Mouse (Mus musculus) MEL (cell line): ENCODE results near the gene Iqck. TPM values are rescaled to one million over a fixed set of nuclear protein-coding genes. Genes with fewer than 3 reads are reported as not detected.

Source experiments
- DNase-seq: peaks from one replicate; pipeline ENCODE4 v3.0.0; 2011; ENCODE audit warnings: low read depth, low spot score
- H3K27ac ChIP-seq: 2 replicates; pipeline ENCODE4 v1.5.1; 2012; ENCODE audit warnings: low read depth, mild to moderate bottlenecking, control low read depth, low read length, moderate library complexity; ENCODE audit not compliant: control insufficient read depth
- H3K27me3 ChIP-seq, 2 experiments: fragments of 150-350 bp in 1 of 2; sonication (generic) in 1 of 2; 2 replicates each; pipeline ENCODE4 v1.6.1; 2012; ENCODE audit warnings: low read length in 2 of 2, mild to moderate bottlenecking in 2 of 2, improper control_type of control experiment in 1 of 2, moderate library complexity in 1 of 2; ENCODE audit not compliant: insufficient read depth in 2 of 2, control insufficient read depth in 1 of 2
- H3K36me3 ChIP-seq, 2 experiments: 2 replicates each; pipeline ENCODE4 v1.6.1; 2012 to 2014; ENCODE audit warnings: low read length in 2 of 2, improper control_type of control experiment in 1 of 2, inconsistent platforms in 1 of 2, mild to moderate bottlenecking in 1 of 2; ENCODE audit not compliant: insufficient read depth in 2 of 2, control insufficient read depth in 1 of 2
- H3K4me1 ChIP-seq, 2 experiments: fragments of 150-350 bp in 1 of 2; sonication (generic) in 1 of 2; 2 replicates each; pipeline ENCODE4 v1.6.1; 2012; ENCODE audit warnings: low read length in 2 of 2, improper control_type of control experiment in 1 of 2, mild to moderate bottlenecking in 1 of 2; ENCODE audit not compliant: insufficient read depth in 2 of 2, control insufficient read depth in 1 of 2
- H3K4me3 ChIP-seq, 2 experiments: fragments of 150-350 bp in 1 of 2; sonication (generic) in 1 of 2; 2 replicates each; pipeline ENCODE4 v1.5.1; 2012; ENCODE audit warnings: low read depth in 2 of 2, low read length in 2 of 2, mild to moderate bottlenecking in 2 of 2, moderate library complexity in 2 of 2, control low read depth in 1 of 2, improper control_type of control experiment in 1 of 2; ENCODE audit not compliant: control insufficient read depth in 1 of 2, insufficient read depth in 1 of 2
- H3K79me2 ChIP-seq: 2 replicates; pipeline ENCODE4 v1.6.1; 2012; ENCODE audit warnings: mild to moderate bottlenecking, low read length, moderate library complexity; ENCODE audit not compliant: control insufficient read depth, poor library complexity, insufficient read depth
- H3K9ac ChIP-seq: 2 replicates; pipeline ENCODE4 v1.6.1; 2012; ENCODE audit warnings: low read depth, mild to moderate bottlenecking, control low read depth, low read length, moderate library complexity; ENCODE audit not compliant: control insufficient read depth, poor library complexity, severe bottlenecking
- H3K9me3 ChIP-seq: fragments of 150-350 bp; sonication (generic); replicated peaks from 2 replicates; pipeline ENCODE4 v1.6.1; 2012; ENCODE audit warnings: mild to moderate bottlenecking, low read length, improper control_type of control experiment, moderate library complexity; ENCODE audit not compliant: insufficient read depth
- BHLHE40 ChIP-seq: IDR thresholded peaks from 2 replicates; pipeline ENCODE4 v1.6.1; 2012; ENCODE audit warnings: low read depth, mild to moderate bottlenecking, inconsistent platforms, low read length, improper control_type of control experiment, borderline replicate concordance
- CHD1 ChIP-seq: IDR thresholded peaks from 2 replicates; pipeline ENCODE4 v1.6.1; 2012; ENCODE audit warnings: low read depth, mild to moderate bottlenecking, inconsistent platforms, low read length, improper control_type of control experiment
- CHD2 ChIP-seq: IDR thresholded peaks from 2 replicates; pipeline ENCODE4 v1.6.1; 2011; ENCODE audit warnings: low read length, improper control_type of control experiment
- CTCF ChIP-seq, 3 experiments: IDR thresholded peaks in 2 of 3; conservative IDR thresholded peaks in 1 of 3; 2 replicates each; pipeline ENCODE4 v1.5.1; 2011 to 2012; ENCODE audit warnings: low read length in 3 of 3, low read depth in 2 of 3, mild to moderate bottlenecking in 2 of 3, improper control_type of control experiment in 1 of 3, inconsistent platforms in 1 of 3, mixed read lengths in 1 of 3, moderate library complexity in 1 of 3; ENCODE audit not compliant: control insufficient read depth in 1 of 3, insufficient read depth in 1 of 3, poor library complexity in 1 of 3, severe bottlenecking in 1 of 3
- ELF1 ChIP-seq: IDR thresholded peaks from 2 replicates; pipeline ENCODE4 v1.6.1; 2014; ENCODE audit warnings: low read depth, mild to moderate bottlenecking, inconsistent platforms, low read length, improper control_type of control experiment, moderate library complexity
- ETS1 ChIP-seq: IDR thresholded peaks from 2 replicates; pipeline ENCODE4 v1.6.1; 2012; ENCODE audit warnings: low read depth, mild to moderate bottlenecking, inconsistent platforms, low read length, improper control_type of control experiment, moderate library complexity
- GABPA ChIP-seq: IDR thresholded peaks from 2 replicates; pipeline ENCODE4 v1.6.1; 2012; ENCODE audit warnings: low read depth, mild to moderate bottlenecking, inconsistent platforms, low read length, improper control_type of control experiment, moderate library complexity
- GATA1 ChIP-seq: IDR thresholded peaks from 2 replicates; pipeline ENCODE4 v1.6.1; 2011; ENCODE audit warnings: low read depth, low read length, improper control_type of control experiment
- HCFC1 ChIP-seq: IDR thresholded peaks from 2 replicates; pipeline ENCODE4 v1.6.1; 2012; ENCODE audit warnings: low read depth, mild to moderate bottlenecking, inconsistent platforms, low read length, improper control_type of control experiment, moderate library complexity
- KAT2A ChIP-seq: conservative IDR thresholded peaks from 2 replicates; pipeline ENCODE4 v1.6.1; 2012; ENCODE audit warnings: low read depth, low read length, improper control_type of control experiment, inconsistent platforms
- MAFK ChIP-seq: IDR thresholded peaks from 2 replicates; pipeline ENCODE4 v1.6.1; 2011; ENCODE audit warnings: low read depth, mild to moderate bottlenecking, low read length, improper control_type of control experiment, borderline replicate concordance
- MAX ChIP-seq: IDR thresholded peaks from 2 replicates; pipeline ENCODE4 v1.6.1; 2011; ENCODE audit warnings: low read length, improper control_type of control experiment
- MAZ ChIP-seq: IDR thresholded peaks from 2 replicates; pipeline ENCODE4 v1.6.1; 2012; ENCODE audit warnings: low read depth, mild to moderate bottlenecking, inconsistent platforms, low read length, improper control_type of control experiment
- MXI1 ChIP-seq: IDR thresholded peaks from 2 replicates; pipeline ENCODE4 v1.6.1; 2011; ENCODE audit warnings: mild to moderate bottlenecking, low read depth, low read length, improper control_type of control experiment
- NELFE ChIP-seq: IDR thresholded peaks from 2 replicates; pipeline ENCODE4 v1.6.1; 2011; ENCODE audit warnings: low read depth, low read length, improper control_type of control experiment
- NRF1 ChIP-seq: IDR thresholded peaks from 2 replicates; pipeline ENCODE4 v1.6.1; 2014; ENCODE audit warnings: low read depth, mild to moderate bottlenecking, inconsistent platforms, low read length, improper control_type of control experiment, moderate library complexity; ENCODE audit not compliant: poor library complexity, insufficient read depth, severe bottlenecking
- POLR2AphosphoS5 ChIP-seq: IDR thresholded peaks from 2 replicates; pipeline ENCODE4 v1.6.1; 2012; ENCODE audit warnings: low read depth, borderline replicate concordance, mild to moderate bottlenecking, inconsistent platforms, low read length, moderate library complexity, mixed read lengths
- RAD21 ChIP-seq: IDR thresholded peaks from 2 replicates; pipeline ENCODE4 v1.6.1; 2011; ENCODE audit warnings: mild to moderate bottlenecking, low read depth, low read length, improper control_type of control experiment
- RCOR1 ChIP-seq: IDR thresholded peaks from 2 replicates; pipeline ENCODE4 v1.6.1; 2012; ENCODE audit warnings: low read depth, mild to moderate bottlenecking, inconsistent platforms, low read length, improper control_type of control experiment
- SIN3A ChIP-seq: IDR thresholded peaks from 2 replicates; pipeline ENCODE4 v1.6.1; 2012; ENCODE audit warnings: low read length, improper control_type of control experiment, inconsistent platforms
- SMC3 ChIP-seq: IDR thresholded peaks from 2 replicates; pipeline ENCODE4 v1.6.1; 2011; ENCODE audit warnings: low read depth, low read length, improper control_type of control experiment
- TAL1 ChIP-seq: IDR thresholded peaks from 2 replicates; pipeline ENCODE4 v1.6.1; 2012; ENCODE audit warnings: mild to moderate bottlenecking, inconsistent platforms, low read length, moderate library complexity, mixed read lengths
- TBP ChIP-seq: IDR thresholded peaks from 2 replicates; pipeline ENCODE4 v1.8.0; 2011; ENCODE audit warnings: low read depth, low read length, improper control_type of control experiment
- TCF12 ChIP-seq: IDR thresholded peaks from 2 replicates; pipeline ENCODE4 v1.6.1; 2014; ENCODE audit warnings: low read depth, mild to moderate bottlenecking, inconsistent platforms, low read length, improper control_type of control experiment, moderate library complexity
- USF1 ChIP-seq: IDR thresholded peaks from 2 replicates; pipeline ENCODE4 v1.6.1; 2014; ENCODE audit warnings: low read depth, mild to moderate bottlenecking, inconsistent platforms, low read length, improper control_type of control experiment, moderate library complexity
- USF2 ChIP-seq, 2 experiments: IDR thresholded peaks; 2 replicates each; pipeline ENCODE4 v1.6.1; 2011 to 2012; ENCODE audit warnings: improper control_type of control experiment in 2 of 2, low read length in 2 of 2, borderline replicate concordance in 1 of 2, inconsistent platforms in 1 of 2, low read depth in 1 of 2, mild to moderate bottlenecking in 1 of 2; ENCODE audit not compliant: insufficient read depth in 1 of 2
- ZC3H11A ChIP-seq: IDR thresholded peaks from 2 replicates; pipeline ENCODE4 v1.6.1; 2012; ENCODE audit warnings: low read depth, mild to moderate bottlenecking, inconsistent platforms, low read length, improper control_type of control experiment
- ZMIZ1 ChIP-seq: IDR thresholded peaks from 2 replicates; pipeline ENCODE4 v1.6.1; 2012; ENCODE audit warnings: low read depth, mild to moderate bottlenecking, inconsistent platforms, low read length, improper control_type of control experiment, moderate library complexity
- ZNF384 ChIP-seq: IDR thresholded peaks from 2 replicates; pipeline ENCODE4 v1.6.1; 2012; ENCODE audit warnings: low read depth, mild to moderate bottlenecking, inconsistent platforms, low read length, improper control_type of control experiment
- polyA plus RNA-seq, 2 experiments: library from polyadenylated mRNA; stranded (reverse) in 1 of 2; unstranded in 1 of 2; fragments of >175 nt in 1 of 2; fragments of >200 nt in 1 of 2; gene quantifications; 2 replicates each; pipeline versions ENCODE4 v1.2.1 to v1.2.4; 2012; ENCODE audit warnings: low replicate concordance in 2 of 2, low read depth in 1 of 2; ENCODE audit not compliant: insufficient read length in 2 of 2, insufficient read depth in 1 of 2, missing spikeins in 1 of 2
- total RNA-seq: library from RNA; depleted of rRNA; stranded (reverse); fragments of 300-350 nt; gene quantifications from 2 replicates; pipeline ENCODE4 v1.2.3, GENCODE M21; 2012

Gene Iqck
- total and polyA plus RNA-seq, 3 experiments: 0.39 to 0.40 TPM; not detected in 1

GRCm38 (mm10) chr7:118927279-118927678, 71.7 kb downstream of the Iqck start:
- Histone ChIP-seq H3K4me1 (no peaks in the 10 kb centered on the region), H3K9me3 (no peaks in the 10 kb centered on the region), H3K36me3 (no peaks in the 10 kb centered on the region), H3K79me2 (no peaks in the 10 kb centered on the region), H3K9ac (no peak overlapping the region), H3K27me3 (no peaks in the 10 kb centered on the region; a peak in 2 of 4 replicates), H3K4me3 (no peak overlapping the region), H3K27ac (no peak overlapping the region)
- no peak for DNase-seq
- no peak for TF ChIP-seq GATA1
- TF ChIP-seq USF1: no peak
- no peak for TF ChIP-seq NELFE
- TF ChIP-seq ELF1: no peak
- no peak for TF ChIP-seq SMC3
- TF ChIP-seq TAL1: no peak
- no peak for TF ChIP-seq TCF12
- no peak for TF ChIP-seq KAT2A
- no peak for TF ChIP-seq POLR2AphosphoS5
- TF ChIP-seq CTCF (IDR thresholded peaks at IDR 0.05 in 2 of 3, conservative IDR thresholded peaks at IDR 0.05 in 1 of 3; ENCODE audit: control insufficient read depth in 1 of 3, insufficient read depth in 1 of 3, low read depth in 2 of 3, low read length in 3 of 3, poor library complexity in 1 of 3, severe bottlenecking in 1 of 3): no peak
- TF ChIP-seq MAFK: no peak
- no peak for TF ChIP-seq ZMIZ1
- no peak for TF ChIP-seq GABPA
- TF ChIP-seq MAX: no peak
- TF ChIP-seq BHLHE40: no peak
- TF ChIP-seq RAD21: no peak

- no peaks in the 10 kb centered on the region; a peak in 2 of 4 replicates for H3K27me3 ChIP-seq
- H3K27ac ChIP-seq: no peak overlapping the region
- TF ChIP-seq USF1 (no peak), BHLHE40 (no peak), TAL1 (no peak), USF2 (IDR thresholded peaks at IDR 0.05; ENCODE audit: borderline replicate concordance in 1 of 2, insufficient read depth in 1 of 2, low read depth in 1 of 2, low read length in 2 of 2) (no peak), NRF1 (no peak), TBP (no peak), TCF12 (no peak), ZNF384 (no peak), POLR2AphosphoS5 (no peak), ELF1 (no peak), SIN3A (no peak), CHD2 (no peak), MAZ (no peak), RCOR1 (no peak), MXI1 (no peak), HCFC1 (no peak), ZC3H11A (no peak), ETS1 (no peak), GATA1 (no peak), CHD1 (no peak)
- TF ChIP-seq, all 39 proteins: peak for 0
- Histone ChIP-seq H3K36me3 (no peaks in the 10 kb centered on the region), H3K79me2 (no peaks in the 10 kb centered on the region), H3K4me3 (no peak overlapping the region), H3K9ac (no peak overlapping the region), H3K4me1 (no peaks in the 10 kb centered on the region), H3K9me3 (no peaks in the 10 kb centered on the region)
- no peak for DNase-seq
Observed at GRCm38 (mm10) chr7:118928316-118928715, 72.8 kb downstream of the Iqck start.
